Mouse (Mus musculus) forebrain, embryonic 16.5 days (tissue): ENCODE data around the gene Usp33. TPM values are rescaled to one million over a fixed set of nuclear protein-coding genes. Genes with fewer than 3 reads are reported as not detected.
"Not testable (repeated sequence)": the region's sequence is repeated elsewhere in the genome, so short reads cannot be mapped to it uniquely, and the experiment has no call there.

Experiments
- ATAC-seq: fragments of 200-750 bp; cut with Nextera tagmentation; 2 replicates; pipeline ENCODE4 v1.8.0; 2017; ENCODE audit warnings: mild to moderate bottlenecking, moderate library complexity
- H3K27ac ChIP-seq: fragments of 300-500 bp; sonication (generic); 2 replicates; pipeline ENCODE4 v1.5.1; 2014; ENCODE audit warnings: low read length, control low read depth
- H3K27me3 ChIP-seq: fragments of 300-500 bp; sonication (generic); replicated peaks from 2 replicates; pipeline ENCODE4 v1.6.1; 2014; ENCODE audit warnings: low read length; ENCODE audit not compliant: control insufficient read depth, insufficient read depth
- H3K36me3 ChIP-seq: fragments of 300-500 bp; sonication (generic); 2 replicates; pipeline ENCODE4 v1.6.1; 2014; ENCODE audit not compliant: control insufficient read depth, insufficient read depth
- H3K4me1 ChIP-seq: fragments of 300-500 bp; sonication (generic); replicated peaks from 2 replicates; pipeline ENCODE4 v1.6.1; 2014; ENCODE audit warnings: low read length; ENCODE audit not compliant: control insufficient read depth, insufficient read depth
- H3K4me2 ChIP-seq: fragments of 300-500 bp; sonication (generic); 2 replicates; pipeline ENCODE4 v1.6.1; 2014; ENCODE audit warnings: mild to moderate bottlenecking, low read length, control low read depth
- H3K4me3 ChIP-seq: fragments of 300-500 bp; sonication (generic); replicated peaks from 2 replicates; pipeline ENCODE4 v1.5.1; 2014; ENCODE audit warnings: mild to moderate bottlenecking, low read length, control low read depth
- H3K9ac ChIP-seq: fragments of 300-500 bp; sonication (generic); replicated peaks from 2 replicates; pipeline ENCODE4 v1.6.1; 2014; ENCODE audit warnings: low read depth, low read length, control low read depth
- H3K9me3 ChIP-seq: fragments of 300-500 bp; sonication (generic); 2 replicates; pipeline ENCODE4 v1.6.1; 2016; ENCODE audit warnings: low read length; ENCODE audit not compliant: control insufficient read depth
- WGBS: fragments of 180-500 bp; shearing (Covaris S2); extraction: QIAGEN DNeasy Blood & Tissue Kit; methylation state at CpG from one replicate; pipeline ENCODE4 v1.1.7; 2014; 5-methylcytosine and 5-hydroxymethylcytosine counted together
- polyA plus RNA-seq: library from polyadenylated mRNA; unstranded; fragments of >200 nt; fragmentation: Nextera tagmentation; extraction: Ambion mirVana; gene quantifications from 2 replicates; pipeline ENCODE4 v1.2.1, GENCODE M21; 2015

Usp33 gene
- polyA plus RNA-seq, 1 experiment from 2014 or later, result 107 TPM

- not testable (repeated sequence) for H3K27me3 ChIP-seq, H3K36me3 ChIP-seq, H3K9ac ChIP-seq, H3K27ac ChIP-seq, ATAC-seq, H3K4me3 ChIP-seq, H3K9me3 ChIP-seq, H3K4me2 ChIP-seq, H3K4me1 ChIP-seq
- 76% methylated on average over 14 of the region's 14 CpGs for WGBS
Observed at GRCm38 (mm10) chr3:152314666-152315065, 31.6 kb upstream of the Usp33 start.

- peak; percentile 88 for ATAC-seq
- Histone ChIP-seq H3K36me3 (peaks cover 6% of the 10 kb centered on the region), H3K27ac (no peak overlapping the region), H3K27me3 (no peaks in the 10 kb centered on the region), H3K4me1 (no peaks in the 10 kb centered on the region), H3K4me3 (no peak overlapping the region), H3K9me3 (no peaks in the 10 kb centered on the region), H3K9ac (no peak overlapping the region), H3K4me2 (no peak overlapping the region)
- 9% methylated on average over 7 of the region's 7 CpGs for WGBS
Observed at GRCm38 (mm10) chr3:152315613-152316012, 30.7 kb upstream of the Usp33 start.

GRCm38 (mm10) chr3:152316447-152317173 lies 29.7 kb upstream of the Usp33 start:
- not testable (repeated sequence) for H3K36me3 ChIP-seq, H3K27me3 ChIP-seq, H3K4me3 ChIP-seq, H3K27ac ChIP-seq, H3K9me3 ChIP-seq, H3K9ac ChIP-seq, H3K4me2 ChIP-seq, ATAC-seq, H3K4me1 ChIP-seq
- 84% methylated on average over 9 of the region's 9 CpGs for WGBS

GRCm38 (mm10) chr3:152320972-152321645 lies 25.2 kb upstream of the Usp33 start:
- no peaks in the 10 kb centered on the region for H3K9me3 ChIP-seq
- no peak for ATAC-seq
- H3K27me3 ChIP-seq, result no peaks in the 10 kb centered on the region
- H3K27ac ChIP-seq, result no peak overlapping the region
- WGBS, result 88% methylated on average over 10 of the region's 10 CpGs
- H3K9ac ChIP-seq, result no peak overlapping the region
- H3K4me3 ChIP-seq, result no peak overlapping the region
- H3K36me3 ChIP-seq, result peaks cover 7% of the 10 kb centered on the region
- H3K4me2 ChIP-seq, result no peak overlapping the region
- no peaks in the 10 kb centered on the region for H3K4me1 ChIP-seq

- 93% methylated on average over 8 of the region's 8 CpGs for WGBS
- no peak for ATAC-seq
- Histone ChIP-seq H3K9me3 (no peaks in the 10 kb centered on the region), H3K27me3 (no peaks in the 10 kb centered on the region), H3K4me1 (no peaks in the 10 kb centered on the region), H3K4me2 (no peak overlapping the region), H3K27ac (no peak overlapping the region), H3K36me3 (peaks cover 7% of the 10 kb centered on the region), H3K4me3 (no peak overlapping the region), H3K9ac (no peak overlapping the region)
Observed at GRCm38 (mm10) chr3:152321765-152322547, 24.3 kb upstream of the Usp33 start.

- 96% methylated on average over 5 of the region's 6 CpGs for WGBS
- H3K36me3 ChIP-seq, result peaks cover 18% of the 10 kb centered on the region
- no peaks in the 10 kb centered on the region for H3K9me3 ChIP-seq
- H3K27ac ChIP-seq, result no peak overlapping the region
- H3K27me3 ChIP-seq, result no peaks in the 10 kb centered on the region
- no peak overlapping the region for H3K4me3 ChIP-seq
- H3K4me2 ChIP-seq, result no peak overlapping the region
- no peaks in the 10 kb centered on the region for H3K4me1 ChIP-seq
- no peak for ATAC-seq
- H3K9ac ChIP-seq, result no peak overlapping the region
Observed at GRCm38 (mm10) chr3:152332104-152332503, 14.2 kb upstream of the Usp33 start.

GRCm38 (mm10) chr3:152332545-152333300 lies 13.6 kb upstream of the Usp33 start:
- no peaks in the 10 kb centered on the region for H3K4me1 ChIP-seq
- H3K4me3 ChIP-seq, result no peak overlapping the region
- no peak overlapping the region for H3K27ac ChIP-seq
- peaks cover 23% of the 10 kb centered on the region for H3K36me3 ChIP-seq
- H3K9ac ChIP-seq, result no peak overlapping the region
- 93% methylated on average over 15 of the region's 15 CpGs for WGBS
- no peaks in the 10 kb centered on the region for H3K9me3 ChIP-seq
- H3K27me3 ChIP-seq, result no peaks in the 10 kb centered on the region
- ATAC-seq, result no peak
- no peak overlapping the region for H3K4me2 ChIP-seq

GRCm38 (mm10) chr3:152333641-152334040 lies 12.6 kb upstream of the Usp33 start:
- WGBS, result 95% methylated on average over 10 of the region's 10 CpGs
- Histone ChIP-seq H3K4me3 (no peak overlapping the region), H3K27ac (no peak overlapping the region), H3K27me3 (no peaks in the 10 kb centered on the region), H3K4me1 (no peaks in the 10 kb centered on the region), H3K9me3 (no peaks in the 10 kb centered on the region), H3K9ac (no peak overlapping the region), H3K4me2 (no peak overlapping the region), H3K36me3 (peaks cover 23% of the 10 kb centered on the region)
- no peak for ATAC-seq

- H3K9ac ChIP-seq, result no peak overlapping the region
- H3K4me1 ChIP-seq, result peaks cover 5% of the 10 kb centered on the region; the same call in 1 of the 2 replicates
- no peak for ATAC-seq
- peaks cover 23% of the 10 kb centered on the region for H3K36me3 ChIP-seq
- H3K4me3 ChIP-seq, result no peak overlapping the region
- H3K9me3 ChIP-seq, result no peaks in the 10 kb centered on the region
- H3K4me2 ChIP-seq, result no peak overlapping the region
- WGBS, result 83% methylated on average over 8 of the region's 8 CpGs
- no peak overlapping the region for H3K27ac ChIP-seq
- no peaks in the 10 kb centered on the region for H3K27me3 ChIP-seq
Observed at GRCm38 (mm10) chr3:152336085-152336484, 10.2 kb upstream of the Usp33 start.
